Mouse (Mus musculus): ENCODE results near the gene Arcn1. TPM values are rescaled to one million over a fixed set of nuclear protein-coding genes. Genes with fewer than 3 reads are reported as not detected.

The Arcn1 gene
- polyA plus RNA-seq, 1 experiment from 2014 or later = 113 TPM

DNA sequence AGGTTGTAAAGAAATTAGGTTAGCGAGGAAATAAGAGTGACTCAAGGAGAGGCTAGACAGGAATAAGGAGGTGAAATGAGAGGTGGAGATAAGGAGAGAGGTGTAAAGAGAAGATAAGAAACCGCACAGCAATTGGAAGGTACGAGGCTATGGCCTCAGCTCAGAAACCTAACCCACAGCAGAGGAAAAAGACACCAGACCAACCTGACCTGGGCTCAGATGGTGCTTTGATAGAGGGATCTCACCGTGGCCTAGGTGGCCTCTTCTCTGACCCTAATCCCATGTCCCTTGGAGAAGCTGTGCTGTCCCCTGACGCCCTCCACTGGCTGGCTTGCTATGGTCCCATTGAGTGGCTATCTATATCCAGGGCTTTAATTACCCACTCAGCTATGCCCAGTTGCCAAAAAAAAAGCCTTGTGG lies 35.5 kb downstream of the Arcn1 start:
- Histone ChIP-seq H3K4me1 (replicated peaks; ENCODE audit: control insufficient read depth, insufficient read depth, low read length) (0 out of 2 replicates have a peak, but pooled peaks cover 5% of the 10 kb centered on the region), H3K9me3 (ENCODE audit: control insufficient read depth) (no peaks in the 10 kb centered on the region), H3K27ac (ENCODE audit: low read depth, low read length) (no peak overlapping the region), H3K4me3 (ENCODE audit: low read depth, low read length) (no peak overlapping the region), H3K9ac (ENCODE audit: low read depth, low read length) (no peak overlapping the region), H3K36me3 (ENCODE audit: control insufficient read depth, insufficient read depth) (no peaks in the 10 kb centered on the region), H3K4me2 (replicated peaks; ENCODE audit: low read depth) (no peak overlapping the region), H3K27me3 (replicated peaks; ENCODE audit: control insufficient read depth, insufficient read depth, low read length) (peaks cover 26% of the 10 kb centered on the region)
- no peak for ATAC-seq
- peak; percentile 15; the same call in 1 of the 2 replicates for TF ChIP-seq CTCF (IDR thresholded peaks at IDR 0.05; ENCODE audit: low read depth)
- 42% methylated on average over 5 of the region's 5 CpGs for WGBS

DNA sequence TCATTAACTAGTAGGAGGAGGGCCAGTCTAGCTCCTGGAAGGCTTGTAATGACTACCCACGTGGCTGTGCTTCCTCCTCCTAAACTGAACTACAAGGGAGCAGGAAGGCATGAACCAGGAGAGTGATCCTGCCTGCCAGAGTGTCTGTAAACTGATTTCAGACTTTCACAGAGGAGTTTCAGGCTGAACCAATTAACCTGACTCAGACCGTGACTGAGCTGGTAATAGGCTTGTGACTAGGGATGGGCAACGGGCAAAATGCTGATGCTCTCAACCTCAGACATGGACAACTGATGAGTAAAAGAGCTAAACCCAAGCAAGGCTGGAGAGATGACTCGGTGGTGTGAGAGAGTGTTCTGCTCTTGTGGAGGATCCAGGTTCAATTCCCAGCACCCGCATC lies 40.2 kb downstream of the Arcn1 start:
- peaks cover 14% of the 10 kb centered on the region; the same call in 1 of the 2 replicates for H3K27me3 ChIP-seq (replicated peaks; ENCODE audit: control insufficient read depth, insufficient read depth, low read length)
- H3K9me3 ChIP-seq (ENCODE audit: control insufficient read depth) = no peaks in the 10 kb centered on the region
- no peaks in the 10 kb centered on the region for H3K4me1 ChIP-seq (replicated peaks; ENCODE audit: control insufficient read depth, insufficient read depth, low read length)
- no peak overlapping the region for H3K9ac ChIP-seq (ENCODE audit: low read depth, low read length)
- peaks cover 5% of the 10 kb centered on the region; the same call in 1 of the 2 replicates for H3K36me3 ChIP-seq (ENCODE audit: control insufficient read depth, insufficient read depth)
- 79% methylated on average over 5 of the region's 5 CpGs for WGBS
- no peak overlapping the region for H3K4me3 ChIP-seq (ENCODE audit: low read depth, low read length)
- no peak for TF ChIP-seq CTCF (IDR thresholded peaks at IDR 0.05; ENCODE audit: low read depth)
- ATAC-seq = no peak
- H3K27ac ChIP-seq (ENCODE audit: low read depth, low read length) = no peak overlapping the region
- no peak overlapping the region for H3K4me2 ChIP-seq (replicated peaks; ENCODE audit: low read depth)

DNA sequence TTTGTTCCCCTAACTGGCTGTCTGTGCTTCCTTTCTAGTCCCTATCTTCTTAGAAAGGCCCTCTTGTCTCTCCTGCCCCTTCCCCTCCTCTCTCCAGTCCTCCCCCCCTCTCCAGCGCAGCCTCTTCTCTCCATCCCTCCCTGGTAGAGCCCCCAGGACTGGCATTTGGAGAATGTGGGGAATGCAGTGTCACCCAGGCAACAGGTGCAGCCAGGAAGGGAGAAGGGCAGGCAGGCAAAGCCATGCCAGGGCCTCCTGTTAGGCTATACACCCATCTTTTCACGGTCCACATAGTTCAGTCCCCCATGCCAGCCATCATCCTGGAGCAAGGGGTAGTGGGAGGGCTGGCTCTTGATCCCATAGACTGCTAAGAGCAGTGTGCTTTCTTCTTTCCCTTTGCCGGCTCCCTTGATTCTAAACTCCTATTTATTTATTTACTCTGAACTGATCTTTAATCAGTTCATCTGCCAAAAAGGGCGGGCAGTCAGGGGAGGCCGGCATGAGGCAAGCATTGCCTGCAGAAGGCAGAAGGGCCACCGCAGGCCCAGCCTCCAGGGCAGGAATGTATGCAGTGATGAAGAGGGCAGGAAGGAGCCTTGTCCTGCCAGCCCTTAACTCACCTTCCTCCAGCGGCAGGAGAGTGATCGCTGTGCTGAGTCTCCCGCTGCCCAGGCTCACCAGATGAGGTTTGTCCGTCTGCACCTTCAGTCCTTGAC lies 41.1 kb downstream of the Arcn1 start:
- H3K27ac ChIP-seq (ENCODE audit: low read depth, low read length) = no peak overlapping the region
- peaks cover 14% of the 10 kb centered on the region; the same call in 1 of the 2 replicates for H3K27me3 ChIP-seq (replicated peaks; ENCODE audit: control insufficient read depth, insufficient read depth, low read length)
- no peaks in the 10 kb centered on the region for H3K4me1 ChIP-seq (replicated peaks; ENCODE audit: control insufficient read depth, insufficient read depth, low read length)
- no peak overlapping the region for H3K4me2 ChIP-seq (replicated peaks; ENCODE audit: low read depth)
- TF ChIP-seq CTCF (IDR thresholded peaks at IDR 0.05; ENCODE audit: low read depth) = no peak
- ATAC-seq = no peak
- peaks cover 5% of the 10 kb centered on the region; the same call in 1 of the 2 replicates for H3K36me3 ChIP-seq (ENCODE audit: control insufficient read depth, insufficient read depth)
- WGBS = 54% methylated on average over 10 of the region's 10 CpGs
- no peaks in the 10 kb centered on the region for H3K9me3 ChIP-seq (ENCODE audit: control insufficient read depth)
- no peak overlapping the region for H3K4me3 ChIP-seq (ENCODE audit: low read depth, low read length)
- H3K9ac ChIP-seq (ENCODE audit: low read depth, low read length) = no peak overlapping the region

DNA sequence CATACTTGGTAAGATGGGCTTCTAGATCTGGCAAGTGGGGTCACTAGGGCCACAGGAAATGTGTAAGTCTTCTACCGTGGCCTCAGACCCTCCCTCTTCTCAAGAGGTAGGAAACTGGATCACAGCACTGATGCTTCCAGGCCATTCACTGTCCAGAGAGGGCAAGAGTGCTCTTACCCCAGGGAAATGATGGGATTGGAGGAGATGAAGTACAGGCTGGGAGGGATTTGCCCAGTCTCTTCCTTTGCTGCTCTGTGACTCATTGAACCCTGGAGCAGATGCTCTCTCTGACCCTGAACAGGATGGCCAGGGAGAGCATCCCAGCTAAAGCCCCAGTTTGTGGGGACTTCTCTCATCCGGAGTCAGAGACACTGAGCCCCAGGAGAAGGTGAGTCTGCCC lies 43.0 kb downstream of the Arcn1 start:
- H3K4me1 ChIP-seq (replicated peaks; ENCODE audit: control insufficient read depth, insufficient read depth, low read length) = no peaks in the 10 kb centered on the region
- H3K27me3 ChIP-seq (replicated peaks; ENCODE audit: control insufficient read depth, insufficient read depth, low read length) = peaks cover 14% of the 10 kb centered on the region; the same call in 1 of the 2 replicates
- H3K36me3 ChIP-seq (ENCODE audit: control insufficient read depth, insufficient read depth) = peaks cover 5% of the 10 kb centered on the region; the same call in 1 of the 2 replicates
- no peak for ATAC-seq
- H3K9me3 ChIP-seq (ENCODE audit: control insufficient read depth) = no peaks in the 10 kb centered on the region
- H3K4me3 ChIP-seq (ENCODE audit: low read depth, low read length) = no peak overlapping the region
- H3K27ac ChIP-seq (ENCODE audit: low read depth, low read length) = no peak overlapping the region
- 61% methylated on average over 2 of the region's 2 CpGs for WGBS
- TF ChIP-seq CTCF (IDR thresholded peaks at IDR 0.05; ENCODE audit: low read depth) = no peak
- no peak overlapping the region for H3K9ac ChIP-seq (ENCODE audit: low read depth, low read length)
- H3K4me2 ChIP-seq (replicated peaks; ENCODE audit: low read depth) = no peak overlapping the region

DNA sequence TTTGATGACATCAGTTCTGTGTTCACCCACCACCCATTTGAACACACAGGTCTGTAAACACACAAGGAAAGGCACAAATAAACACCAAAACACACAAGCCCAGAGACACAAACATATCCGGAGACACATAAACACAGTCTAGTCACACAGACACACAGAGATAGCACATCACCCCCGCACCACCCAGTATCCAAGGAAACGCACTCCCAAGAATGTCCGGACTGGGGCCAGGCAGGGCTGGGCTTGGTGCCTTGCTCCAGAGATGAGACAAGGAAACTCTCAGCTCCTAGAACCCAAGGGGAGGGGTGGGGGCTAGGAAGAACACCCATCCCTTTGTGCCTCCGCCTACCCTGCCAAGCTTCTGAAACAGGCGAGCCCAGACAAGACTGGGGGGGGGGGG lies 43.4 kb downstream of the Arcn1 start:
- H3K4me2 ChIP-seq (replicated peaks; ENCODE audit: low read depth) = no peak overlapping the region
- 42% methylated on average over 6 of the region's 6 CpGs for WGBS
- no peaks in the 10 kb centered on the region for H3K9me3 ChIP-seq (ENCODE audit: control insufficient read depth)
- peaks cover 14% of the 10 kb centered on the region; the same call in 1 of the 2 replicates for H3K27me3 ChIP-seq (replicated peaks; ENCODE audit: control insufficient read depth, insufficient read depth, low read length)
- no peak for ATAC-seq
- TF ChIP-seq CTCF (IDR thresholded peaks at IDR 0.05; ENCODE audit: low read depth) = no peak
- no peak overlapping the region for H3K4me3 ChIP-seq (ENCODE audit: low read depth, low read length)
- H3K4me1 ChIP-seq (replicated peaks; ENCODE audit: control insufficient read depth, insufficient read depth, low read length) = no peaks in the 10 kb centered on the region
- H3K27ac ChIP-seq (ENCODE audit: low read depth, low read length) = no peak overlapping the region
- no peak overlapping the region for H3K9ac ChIP-seq (ENCODE audit: low read depth, low read length)
- peaks cover 5% of the 10 kb centered on the region; the same call in 1 of the 2 replicates for H3K36me3 ChIP-seq (ENCODE audit: control insufficient read depth, insufficient read depth)

DNA sequence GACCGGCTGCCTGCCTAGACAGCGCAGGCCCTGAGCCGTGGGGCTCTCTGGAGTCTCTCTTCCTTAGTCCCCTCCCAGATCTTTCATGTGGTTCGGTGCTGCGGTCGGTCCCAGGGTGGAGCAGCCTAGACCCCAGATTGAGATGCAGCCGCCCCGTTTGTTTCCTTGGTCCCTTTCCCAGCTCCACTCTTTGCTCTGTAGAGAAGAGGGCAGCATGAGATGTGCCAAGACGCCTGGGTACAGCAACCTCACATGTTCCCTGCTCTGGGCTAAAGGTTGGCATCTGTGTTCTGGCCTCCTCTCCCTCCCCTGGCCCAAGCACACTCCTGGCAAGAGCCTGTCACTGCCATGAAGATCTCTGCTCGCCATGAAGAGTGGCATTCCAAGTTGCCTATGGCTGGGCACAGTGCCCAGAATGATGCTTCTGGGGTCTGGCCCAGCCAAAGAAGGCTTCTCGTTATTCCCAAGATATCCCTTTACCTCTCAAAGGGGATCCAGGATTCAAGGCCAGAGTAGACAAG lies 44.1 kb downstream of the Arcn1 start:
- 71% methylated on average over 10 of the region's 11 CpGs for WGBS
- peaks cover 10% of the 10 kb centered on the region; the same call in 1 of the 2 replicates for H3K27me3 ChIP-seq (replicated peaks; ENCODE audit: control insufficient read depth, insufficient read depth, low read length)
- H3K36me3 ChIP-seq (ENCODE audit: control insufficient read depth, insufficient read depth) = peaks cover 5% of the 10 kb centered on the region; the same call in 1 of the 2 replicates
- peak overlapping the region; percentile 41; the same call in 1 of the 2 replicates for H3K27ac ChIP-seq (ENCODE audit: low read depth, low read length)
- no peak overlapping the region for H3K9ac ChIP-seq (ENCODE audit: low read depth, low read length)
- H3K9me3 ChIP-seq (ENCODE audit: control insufficient read depth) = no peaks in the 10 kb centered on the region
- no peaks in the 10 kb centered on the region for H3K4me1 ChIP-seq (replicated peaks; ENCODE audit: control insufficient read depth, insufficient read depth, low read length)
- no peak overlapping the region for H3K4me3 ChIP-seq (ENCODE audit: low read depth, low read length)
- ATAC-seq = no peak
- no peak for TF ChIP-seq CTCF (IDR thresholded peaks at IDR 0.05; ENCODE audit: low read depth)
- no peak overlapping the region for H3K4me2 ChIP-seq (replicated peaks; ENCODE audit: low read depth)
